Mouse (Mus musculus) erythroblast, adult 5-6 weeks (primary cell): Measurements from ENCODE around the gene Mrpl38. TPM values are rescaled to one million over a fixed set of nuclear protein-coding genes. Genes with fewer than 3 reads are reported as not detected.

Source experiments
- total RNA-seq, 2 experiments: library from RNA; stranded (forward) in 1 of 2; stranded (reverse) in 1 of 2; fragments of 150-400 nt in 1 of 2; fragments of 200-764, 138-1000 nt in 1 of 2; gene quantifications; 2 replicates each; pipeline versions ENCODE4 v1.2.3 to v1.2.4; 2015 to 2017; ENCODE audit warnings: low replicate concordance in 2 of 2

Mrpl38 gene
- total RNA-seq, 2 experiments from 2014 or later: 6.7 to 19.8 TPM

Other genes starting within 250 kb of the Mrpl38 start
- 14.2 and 17.9 TPM in 2 replicates for gene Smim5, start 238.9 kb downstream of the Mrpl38 start, total RNA-seq (2015; ENCODE audit: low replicate concordance)
- 17.1 and 19.2 TPM in 2 replicates for gene Smim5, start 238.9 kb downstream of the Mrpl38 start, total RNA-seq (2017; ENCODE audit: low replicate concordance)
- 7.5 and 7.9 TPM in 2 replicates for gene Smim6, start 226.9 kb downstream of the Mrpl38 start, total RNA-seq (2015; ENCODE audit: low replicate concordance)
- gene Smim6, start 226.9 kb downstream of the Mrpl38 start, total RNA-seq (2017; ENCODE audit: low replicate concordance): 0.26 and 1.5 TPM in 2 replicates
- 3.6 and 6.3 TPM in 2 replicates for gene Sap30bp, start 205.6 kb downstream of the Mrpl38 start, total RNA-seq (2015; ENCODE audit: low replicate concordance)
- gene Sap30bp, start 205.6 kb downstream of the Mrpl38 start, total RNA-seq (2017; ENCODE audit: low replicate concordance): 75.6 and 96.5 TPM in 2 replicates
- gene Recql5, start 205.4 kb downstream of the Mrpl38 start, total RNA-seq (2015; ENCODE audit: low replicate concordance): 6.3 and 8.3 TPM in 2 replicates
- gene Recql5, start 205.4 kb downstream of the Mrpl38 start, total RNA-seq (2017; ENCODE audit: low replicate concordance): 15.3 and 31.6 TPM in 2 replicates
- not detected in 2 replicates for gene Itgb4, start 164.2 kb downstream of the Mrpl38 start, total RNA-seq (2015; ENCODE audit: low replicate concordance)
- gene Itgb4, start 164.2 kb downstream of the Mrpl38 start, total RNA-seq (2017; ENCODE audit: low replicate concordance): not detected in 2 replicates
- gene Galk1, start 126.1 kb downstream of the Mrpl38 start, total RNA-seq (2015; ENCODE audit: low replicate concordance): 1.5 and 4.8 TPM in 2 replicates
- 3.6 and 4.5 TPM in 2 replicates for gene Galk1, start 126.1 kb downstream of the Mrpl38 start, total RNA-seq (2017; ENCODE audit: low replicate concordance)
- gene H3f3b, start 110.9 kb downstream of the Mrpl38 start, total RNA-seq (2015; ENCODE audit: low replicate concordance): 366 and 401 TPM in 2 replicates
- 384 and 542 TPM in 2 replicates for gene H3f3b, start 110.9 kb downstream of the Mrpl38 start, total RNA-seq (2017; ENCODE audit: low replicate concordance)
- gene Unk, start 108.5 kb downstream of the Mrpl38 start, total RNA-seq (2015; ENCODE audit: low replicate concordance): 4.2 and 6.9 TPM in 2 replicates
- gene Unk, start 108.5 kb downstream of the Mrpl38 start, total RNA-seq (2017; ENCODE audit: low replicate concordance): 7.9 and 17.3 TPM in 2 replicates
- gene Unc13d, start 60.9 kb downstream of the Mrpl38 start, total RNA-seq (2015; ENCODE audit: low replicate concordance): 4.2 and 4.8 TPM in 2 replicates
- 4.3 and 7.0 TPM in 2 replicates for gene Unc13d, start 60.9 kb downstream of the Mrpl38 start, total RNA-seq (2017; ENCODE audit: low replicate concordance)
- 105 and 125 TPM in 2 replicates for gene Wbp2, start 51.9 kb downstream of the Mrpl38 start, total RNA-seq (2015; ENCODE audit: low replicate concordance)
- 58.0 and 68.8 TPM in 2 replicates for gene Wbp2, start 51.9 kb downstream of the Mrpl38 start, total RNA-seq (2017; ENCODE audit: low replicate concordance)
- gene Trim47, start 11.7 kb downstream of the Mrpl38 start, total RNA-seq (2015; ENCODE audit: low replicate concordance): 1.0 and 2.5 TPM in 2 replicates
- gene Trim47, start 11.7 kb downstream of the Mrpl38 start, total RNA-seq (2017; ENCODE audit: low replicate concordance): 1.3 TPM in 1 of 2 replicates, not detected in the other
- gene Trim65, start 7.7 kb downstream of the Mrpl38 start, total RNA-seq (2015; ENCODE audit: low replicate concordance): 0.38 and 2.3 TPM in 2 replicates
- gene Trim65, start 7.7 kb downstream of the Mrpl38 start, total RNA-seq (2017; ENCODE audit: low replicate concordance): 0.28 and 3.3 TPM in 2 replicates
- gene Fbf1, start 29.3 kb upstream of the Mrpl38 start, total RNA-seq (2015; ENCODE audit: low replicate concordance): 6.1 and 14.6 TPM in 2 replicates
- 6.0 and 6.7 TPM in 2 replicates for gene Fbf1, start 29.3 kb upstream of the Mrpl38 start, total RNA-seq (2017; ENCODE audit: low replicate concordance)
- gene Ten1, start 60.0 kb upstream of the Mrpl38 start, total RNA-seq (2015; ENCODE audit: low replicate concordance): 10.4 and 14.4 TPM in 2 replicates
- gene Ten1, start 60.0 kb upstream of the Mrpl38 start, total RNA-seq (2017; ENCODE audit: low replicate concordance): 2.7 and 6.4 TPM in 2 replicates
- 8.3 and 8.6 TPM in 2 replicates for gene Acox1, start 60.2 kb upstream of the Mrpl38 start, total RNA-seq (2015; ENCODE audit: low replicate concordance)
- 11.3 and 12.7 TPM in 2 replicates for gene Acox1, start 60.2 kb upstream of the Mrpl38 start, total RNA-seq (2017; ENCODE audit: low replicate concordance)
- gene Evpl, start 99.2 kb upstream of the Mrpl38 start, total RNA-seq (2015; ENCODE audit: low replicate concordance): not detected in 2 replicates
- gene Evpl, start 99.2 kb upstream of the Mrpl38 start, total RNA-seq (2017; ENCODE audit: low replicate concordance): 0.09 and 0.56 TPM in 2 replicates
- 7.5 and 11.7 TPM in 2 replicates for gene Srp68, start 135.3 kb upstream of the Mrpl38 start, total RNA-seq (2015; ENCODE audit: low replicate concordance)
- gene Srp68, start 135.3 kb upstream of the Mrpl38 start, total RNA-seq (2017; ENCODE audit: low replicate concordance): 8.5 and 15.1 TPM in 2 replicates
- not detected in 2 replicates for gene Galr2, start 142.1 kb upstream of the Mrpl38 start, total RNA-seq (2015; ENCODE audit: low replicate concordance)
- not detected in 2 replicates for gene Galr2, start 142.1 kb upstream of the Mrpl38 start, total RNA-seq (2017; ENCODE audit: low replicate concordance)
- gene Exoc7, start 168.4 kb upstream of the Mrpl38 start, total RNA-seq (2015; ENCODE audit: low replicate concordance): 12.1 and 34.6 TPM in 2 replicates
- gene Exoc7, start 168.4 kb upstream of the Mrpl38 start, total RNA-seq (2017; ENCODE audit: low replicate concordance): 7.8 and 14.1 TPM in 2 replicates
- gene Foxj1, start 196.5 kb upstream of the Mrpl38 start, total RNA-seq (2015; ENCODE audit: low replicate concordance): not detected in 2 replicates
- gene Foxj1, start 196.5 kb upstream of the Mrpl38 start, total RNA-seq (2017; ENCODE audit: low replicate concordance): not detected in 2 replicates